Mouse (Mus musculus): ENCODE data around the gene Zdhhc16.

DNA sequence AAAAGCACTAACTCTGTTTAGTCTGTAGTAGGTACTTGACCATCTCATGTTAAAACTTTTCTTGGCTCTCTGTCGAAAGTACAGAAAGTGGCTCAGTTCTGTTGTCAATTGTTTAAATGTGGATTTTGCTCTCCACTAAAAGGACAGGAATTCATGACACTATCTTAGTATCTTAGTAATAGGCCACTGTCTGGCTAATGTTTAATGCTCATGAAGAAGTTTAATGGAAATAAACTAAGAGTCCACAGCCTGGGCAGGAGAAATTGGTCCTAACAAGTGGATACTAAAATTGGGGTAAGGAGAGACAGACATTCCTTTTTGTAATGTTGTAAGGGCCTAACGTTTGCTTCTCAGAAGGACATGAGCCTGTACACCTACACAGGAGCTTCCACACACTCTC is 22.9 kb upstream of the Zdhhc16 start:
- TF ChIP-seq GATA1 (IDR thresholded peaks at IDR 0.05; ENCODE audit: borderline replicate concordance, low read length) = no peak
- TF ChIP-seq FLI1 (IDR thresholded peaks at IDR 0.05; ENCODE audit: low read length) = no peak

Data from megakaryocyte, embryonic 14.5 days (primary cell).